Mouse (Mus musculus) liver, adult 2 months (tissue): ENCODE results near the gene Adgrl3. TPM values are rescaled to one million over a fixed set of nuclear protein-coding genes. Genes with fewer than 3 reads are reported as not detected.
A peak's percentile ranks its signal among the peaks of the same experiment; 100 is the strongest.

Experiments used
- DNase-seq: peaks from one replicate; pipeline ENCODE4 v3.0.0-alpha.2; 2011; ENCODE audit warnings: low read depth, low spot score; ENCODE audit errors: extremely low read depth
- H3K27ac ChIP-seq: fragments of 200-500 bp; replicated peaks from 2 replicates; pipeline ENCODE4 v1.5.1; 2012; ENCODE audit warnings: low read depth, mild to moderate bottlenecking, control low read depth, inconsistent platforms, low read length; ENCODE audit not compliant: insufficient read depth
- H3K27me3 ChIP-seq: fragments of 200-500 bp; 2 replicates; pipeline ENCODE4 v1.6.1; 2012; ENCODE audit warnings: mild to moderate bottlenecking, moderate library complexity, low read length, inconsistent platforms; ENCODE audit not compliant: control insufficient read depth, insufficient read depth
- H3K36me3 ChIP-seq: fragments of 200-500 bp; 2 replicates; pipeline ENCODE4 v1.6.1; 2012; ENCODE audit warnings: low read length, inconsistent platforms; ENCODE audit not compliant: control insufficient read depth, insufficient read depth
- H3K4me1 ChIP-seq: fragments of 200-500 bp; 2 replicates; pipeline ENCODE4 v1.6.1; 2011; ENCODE audit warnings: low read length; ENCODE audit not compliant: control insufficient read depth, insufficient read depth
- H3K4me3 ChIP-seq: fragments of 200-500 bp; 2 replicates; pipeline ENCODE4 v1.5.1; 2011; ENCODE audit warnings: low read depth, mild to moderate bottlenecking, control low read depth, low read length, moderate library complexity; ENCODE audit not compliant: insufficient read depth
- H3K79me2 ChIP-seq: fragments of 200-500 bp; 2 replicates; pipeline ENCODE4 v1.6.1; 2012; ENCODE audit warnings: inconsistent platforms, mild to moderate bottlenecking, low read length, moderate library complexity; ENCODE audit not compliant: control insufficient read depth, insufficient read depth
- H3K9ac ChIP-seq: fragments of 200-500 bp; 2 replicates; pipeline ENCODE4 v1.6.1; 2012; ENCODE audit warnings: low read depth, mild to moderate bottlenecking, control low read depth, inconsistent platforms, low read length
- CTCF ChIP-seq: fragments of 200-500 bp; IDR thresholded peaks from 2 replicates; pipeline ENCODE4 v1.5.1; 2011; ENCODE audit warnings: low read depth, low read length, control low read depth
- POLR2A ChIP-seq: fragments of 200-500 bp; IDR thresholded peaks from 2 replicates; pipeline ENCODE4 v1.6.1; 2011; ENCODE audit warnings: low read length, control low read depth; ENCODE audit not compliant: insufficient read depth; ENCODE audit errors: extremely low read depth
- WGBS: fragments of 180-500 bp; shearing (Covaris S2); methylation state at CpG from one replicate; pipeline ENCODE4 v1.1.7; 2018; 5-methylcytosine and 5-hydroxymethylcytosine counted together
- polyA plus RNA-seq: library from polyadenylated mRNA; depleted of rRNA; stranded (reverse); fragments of >200 nt; gene quantifications from 2 replicates; pipeline ENCODE4 v1.2.3, GENCODE M21; 2012
- total RNA-seq: library from RNA; depleted of rRNA; stranded (reverse); fragments of >200 nt; gene quantifications from 2 replicates; pipeline ENCODE4 v1.2.3, GENCODE M21; 2014

Gene Adgrl3
- total and polyA plus RNA-seq, 2 experiments = 0.33 to 1.0 TPM

DNA sequence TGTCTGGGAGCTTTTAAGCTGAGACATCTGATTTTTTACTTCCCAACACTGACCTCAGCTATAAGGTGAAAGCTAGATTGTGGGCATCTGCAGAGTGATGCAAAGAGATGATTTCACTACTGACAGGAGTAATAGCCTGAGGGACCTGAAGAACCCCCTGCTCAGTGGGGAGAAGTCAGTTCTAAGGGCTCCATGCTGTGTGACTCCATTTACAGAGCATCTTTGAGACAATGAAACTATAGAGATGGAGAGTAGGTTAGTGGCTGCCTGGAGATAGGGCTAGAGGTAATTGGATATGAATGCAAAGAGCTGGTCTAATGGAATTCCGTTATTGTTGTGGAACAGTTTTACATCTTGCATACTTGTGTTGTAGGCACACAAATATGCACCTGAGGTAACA lies 603.9 kb downstream of the Adgrl3 start:
- WGBS = 75% methylated on average over 1 of the region's 1 CpGs
- Histone ChIP-seq H3K4me3 (no peak overlapping the region), H3K27ac (no peak overlapping the region), H3K4me1 (no peaks in the 10 kb centered on the region), H3K79me2 (no peaks in the 10 kb centered on the region), H3K36me3 (no peaks in the 10 kb centered on the region), H3K9ac (no peak overlapping the region), H3K27me3 (no peaks in the 10 kb centered on the region)
- no peak for TF ChIP-seq CTCF
- TF ChIP-seq POLR2A = no peak
- no peak for DNase-seq

DNA sequence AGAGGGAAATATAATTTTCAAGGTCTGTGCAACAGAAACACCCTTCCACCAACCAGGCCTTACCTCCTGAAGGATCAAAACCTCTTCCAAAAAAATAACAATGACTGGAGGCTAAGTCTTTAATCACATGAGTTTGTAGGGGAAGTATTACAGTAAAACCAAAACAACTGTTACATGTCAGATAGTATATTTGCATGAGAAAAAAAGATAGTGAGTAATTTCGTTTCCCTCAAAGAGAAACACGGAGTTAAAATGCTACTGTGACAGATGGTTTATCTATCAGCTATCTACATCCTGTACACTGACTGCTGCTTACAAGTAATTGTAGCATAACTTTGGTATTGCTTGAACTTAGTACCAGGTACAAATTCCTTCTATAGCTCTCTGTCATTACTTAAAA lies 616.2 kb downstream of the Adgrl3 start:
- no peaks in the 10 kb centered on the region for H3K4me1 ChIP-seq
- no peaks in the 10 kb centered on the region for H3K27me3 ChIP-seq
- WGBS = 76% methylated on average over 2 of the region's 2 CpGs
- no peaks in the 10 kb centered on the region for H3K79me2 ChIP-seq
- no peak overlapping the region for H3K4me3 ChIP-seq
- TF ChIP-seq CTCF (no peak), POLR2A (no peak)
- no peaks in the 10 kb centered on the region for H3K36me3 ChIP-seq
- H3K9ac ChIP-seq = no peak overlapping the region
- no peak overlapping the region for H3K27ac ChIP-seq
- DNase-seq = no peak

GRCm38 (mm10) chr5:81638422-81638821 lies 618.5 kb downstream of the Adgrl3 start:
- no peaks in the 10 kb centered on the region for H3K4me1 ChIP-seq

DNA sequence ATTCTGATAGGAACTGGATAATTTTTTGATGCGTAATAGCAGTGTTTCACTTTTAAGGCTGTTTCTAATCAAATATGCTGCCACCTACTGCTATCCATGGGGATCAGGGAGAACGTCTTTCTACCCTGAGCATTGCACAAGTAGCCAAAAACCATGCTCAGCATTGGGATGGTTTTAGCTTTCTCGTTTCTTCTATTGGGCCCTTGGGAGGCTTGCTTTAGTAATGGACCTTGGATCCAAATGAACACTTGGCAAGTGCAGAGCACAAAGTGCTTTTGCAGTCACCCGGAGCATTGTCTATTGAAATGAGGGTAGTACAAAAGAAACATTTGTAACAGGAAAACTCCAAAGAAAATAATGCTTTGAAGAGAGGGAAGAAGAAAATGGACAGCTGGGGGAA lies 620.2 kb downstream of the Adgrl3 start:
- 60% methylated on average over 4 of the region's 4 CpGs for WGBS
- Histone ChIP-seq H3K27me3 (no peaks in the 10 kb centered on the region), H3K27ac (no peak overlapping the region), H3K9ac (no peak overlapping the region), H3K36me3 (no peaks in the 10 kb centered on the region), H3K4me3 (no peak overlapping the region), H3K79me2 (no peaks in the 10 kb centered on the region), H3K4me1 (no peaks in the 10 kb centered on the region)
- peak; percentile 29 for DNase-seq
- TF ChIP-seq CTCF = no peak
- no peak for TF ChIP-seq POLR2A

More at GRCm38 (mm10) chr5:81638422-81638821, 618.5 kb downstream of the Adgrl3 start:
- WGBS = 84% methylated on average over 2 of the region's 2 CpGs
- no peak overlapping the region for H3K27ac ChIP-seq
- H3K27me3 ChIP-seq = no peaks in the 10 kb centered on the region
- TF ChIP-seq CTCF (no peak), POLR2A (no peak)
- no peaks in the 10 kb centered on the region for H3K79me2 ChIP-seq
- no peak for DNase-seq
- H3K4me3 ChIP-seq = no peak overlapping the region
- H3K9ac ChIP-seq = no peak overlapping the region
- H3K36me3 ChIP-seq = no peaks in the 10 kb centered on the region

DNA sequence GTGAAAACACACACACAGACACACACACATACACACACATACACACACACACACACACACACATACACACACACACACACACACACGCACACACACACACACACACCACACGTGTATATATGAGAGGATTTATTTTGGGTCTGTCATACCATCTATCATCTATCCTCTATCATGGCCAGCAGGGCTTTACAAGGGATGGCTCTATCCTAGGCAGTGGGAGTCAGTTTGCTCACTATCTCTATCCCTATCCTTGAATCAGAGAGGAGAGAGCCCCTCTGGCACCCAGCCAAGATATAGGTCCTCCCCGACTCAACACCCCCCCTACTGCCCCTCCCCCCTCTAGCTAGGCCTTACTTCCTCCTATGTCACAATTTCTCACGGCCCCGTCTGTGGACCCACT lies 625.6 kb downstream of the Adgrl3 start:
- no peak for DNase-seq
- Histone ChIP-seq H3K27ac (no peak overlapping the region), H3K27me3 (no peaks in the 10 kb centered on the region), H3K4me3 (no peak overlapping the region), H3K9ac (no peak overlapping the region), H3K36me3 (no peaks in the 10 kb centered on the region), H3K4me1 (no peaks in the 10 kb centered on the region), H3K79me2 (no peaks in the 10 kb centered on the region)
- 90% methylated on average over 5 of the region's 5 CpGs for WGBS
- TF ChIP-seq CTCF = no peak
- no peak for TF ChIP-seq POLR2A

- Histone ChIP-seq H3K9ac (no peak overlapping the region), H3K79me2 (no peaks in the 10 kb centered on the region), H3K36me3 (no peaks in the 10 kb centered on the region), H3K27ac (no peak overlapping the region), H3K4me3 (no peak overlapping the region), H3K4me1 (no peaks in the 10 kb centered on the region), H3K27me3 (no peaks in the 10 kb centered on the region)
- DNase-seq = no peak
- no peak for TF ChIP-seq POLR2A
- no peak for TF ChIP-seq CTCF
- 65% methylated on average over 2 of the region's 2 CpGs for WGBS
These were observed 634.0 kb downstream of the Adgrl3 start for GRCm38 (mm10) chr5:81653941-81654340.
